Mouse (Mus musculus) yolk sac, embryonic 10.5 days (tissue): ENCODE results near the gene Nek9.
A peak's percentile ranks its signal among the peaks of the same experiment; 100 is the strongest.
"Not testable (repeated sequence)": the region's sequence is repeated elsewhere in the genome, so short reads cannot be mapped to it uniquely, and the experiment has no call there.

ENCODE experiments used
- DNase-seq: peaks from one replicate; pipeline ENCODE4 v3.0.0-alpha.2; 2017; ENCODE audit warnings: low spot score

Nek9 gene

DNA sequence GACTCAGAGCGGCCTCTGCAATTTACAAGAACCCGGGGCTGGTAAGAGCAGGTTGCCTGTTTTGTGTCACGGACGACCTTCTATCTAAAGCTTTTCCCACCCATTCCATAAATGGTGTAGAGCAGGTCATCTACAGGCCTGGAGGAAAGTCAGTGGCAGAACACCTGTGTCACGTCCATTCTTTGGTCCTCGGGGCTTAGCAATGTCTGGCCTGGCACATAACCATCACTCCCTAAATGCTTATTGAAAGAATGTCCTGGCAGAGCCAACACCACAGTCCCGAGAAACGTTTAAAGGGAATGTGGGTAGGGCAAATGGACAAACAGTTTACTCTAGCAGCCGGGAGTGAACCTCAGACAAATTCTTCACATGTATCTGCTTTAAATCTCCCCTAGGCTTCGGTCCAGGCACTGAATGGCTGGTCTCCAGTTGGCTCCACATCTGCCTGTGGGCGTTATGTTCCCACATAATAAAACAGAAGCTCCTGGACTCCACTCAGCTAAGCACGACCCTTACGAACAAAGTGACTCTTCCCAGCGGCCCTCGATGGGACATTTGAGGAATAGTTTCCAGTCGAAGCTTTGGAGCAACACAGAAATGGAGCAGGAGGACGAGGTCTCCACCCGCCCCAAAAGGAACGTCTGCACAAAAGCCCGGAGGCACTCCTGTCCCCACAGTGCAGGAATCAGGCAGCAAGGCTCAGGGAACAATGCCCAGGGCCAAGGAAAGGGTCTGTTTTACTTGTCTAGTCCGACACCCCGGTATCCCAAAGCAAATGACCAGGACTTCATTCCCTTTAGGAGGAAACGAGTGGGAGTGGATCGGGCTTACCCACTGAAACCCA, 49.8 kb downstream of the Nek9 start:
- DNase-seq, result no peak

DNA sequence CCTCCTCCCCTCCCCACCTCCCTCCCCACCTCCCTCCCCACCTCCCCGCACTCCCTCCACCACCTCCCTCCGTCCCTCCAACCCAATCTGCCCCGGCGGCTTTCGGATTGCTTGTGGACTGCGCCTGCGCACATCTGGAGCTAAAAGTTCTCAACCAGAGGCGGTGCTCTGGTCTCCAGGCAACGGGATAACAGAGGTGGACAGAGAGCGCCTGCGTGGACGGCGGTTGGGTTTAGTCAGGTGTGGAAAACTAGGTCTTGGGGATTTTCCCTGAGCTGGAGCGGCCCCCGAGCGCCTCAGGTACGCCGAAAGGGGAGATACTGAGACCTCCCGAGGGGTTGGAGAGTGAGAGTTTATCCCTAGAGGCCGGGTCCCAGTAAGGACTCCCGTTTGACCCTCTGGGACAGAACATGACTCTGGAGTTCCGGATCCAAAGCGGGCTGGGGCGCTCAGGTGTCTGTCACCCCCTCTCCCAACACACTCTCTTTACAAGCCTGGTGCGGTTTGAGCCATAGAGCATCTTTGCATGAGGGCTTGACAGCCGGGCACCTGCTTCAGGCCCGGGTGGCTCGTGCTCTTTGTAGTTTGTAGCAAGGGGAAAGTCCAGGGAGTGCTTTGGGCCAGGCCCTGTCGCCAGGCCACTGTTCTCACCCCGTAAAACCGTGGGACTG, 50.5 kb downstream of the Nek9 start, which contains the start of gene Zc2hc1c:
Gene Zc2hc1c (plus strand): TSS at position 106 of the 671 bp plus-strand sequence.
- DNase-seq, result peak; percentile 88

DNA sequence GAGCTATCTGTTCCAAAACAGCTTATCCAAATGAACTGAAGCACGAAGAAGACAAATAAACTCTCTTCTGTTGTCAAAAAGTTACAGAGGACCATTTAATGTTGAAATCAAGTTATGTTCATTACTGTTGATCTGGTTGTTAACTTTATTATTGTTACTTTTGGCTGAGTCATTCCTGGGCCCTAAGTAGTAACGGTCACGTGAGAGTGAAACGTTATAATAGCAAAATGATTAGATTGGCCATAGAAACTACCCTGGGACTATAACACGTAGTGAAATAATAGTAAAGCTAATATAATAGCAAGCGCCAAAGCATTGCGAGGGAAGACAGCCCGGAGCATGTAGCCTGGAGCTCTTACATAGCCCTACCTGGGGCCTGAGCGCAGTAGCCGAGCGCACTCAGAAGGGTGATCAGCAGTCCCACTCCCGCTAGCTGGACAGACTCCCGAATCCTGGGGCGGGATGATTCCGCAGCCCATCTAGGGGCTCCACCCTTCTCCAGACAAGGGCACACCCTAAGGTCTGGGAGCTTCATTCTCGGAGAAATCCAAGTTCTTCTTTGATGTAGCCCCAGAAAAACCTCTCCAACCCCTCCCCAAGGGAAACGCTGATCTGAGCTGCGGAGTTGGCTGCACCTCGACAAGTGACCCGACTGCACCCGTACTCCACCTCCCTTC, 51.2 kb downstream of the Nek9 start, which contains the start of gene Acyp1:
Gene Acyp1 (minus strand): TSS at position 630 of the 677 bp plus-strand sequence.
- DNase-seq, result no peak

DNA sequence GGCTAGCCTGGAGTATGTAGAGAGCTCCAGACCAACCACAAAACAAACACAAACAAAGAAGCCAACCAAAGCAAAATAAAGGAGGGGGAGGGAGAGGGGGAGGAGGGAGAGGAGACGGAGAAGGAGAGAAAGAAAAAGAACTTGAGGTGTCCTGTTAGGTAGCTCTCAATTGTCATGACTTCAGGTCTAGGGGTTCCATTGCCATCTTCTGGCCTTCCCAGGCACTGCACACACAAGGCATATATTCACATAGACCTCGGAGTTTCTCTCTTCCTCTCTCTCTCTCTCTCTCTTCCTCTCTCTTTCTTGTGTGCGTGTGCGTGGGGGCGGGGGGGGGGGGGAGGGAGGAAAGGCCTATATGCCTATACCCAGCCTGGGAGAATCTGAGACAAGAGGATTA, 52.2 kb downstream of the Nek9 start:
- DNase-seq, result no peak

DNA sequence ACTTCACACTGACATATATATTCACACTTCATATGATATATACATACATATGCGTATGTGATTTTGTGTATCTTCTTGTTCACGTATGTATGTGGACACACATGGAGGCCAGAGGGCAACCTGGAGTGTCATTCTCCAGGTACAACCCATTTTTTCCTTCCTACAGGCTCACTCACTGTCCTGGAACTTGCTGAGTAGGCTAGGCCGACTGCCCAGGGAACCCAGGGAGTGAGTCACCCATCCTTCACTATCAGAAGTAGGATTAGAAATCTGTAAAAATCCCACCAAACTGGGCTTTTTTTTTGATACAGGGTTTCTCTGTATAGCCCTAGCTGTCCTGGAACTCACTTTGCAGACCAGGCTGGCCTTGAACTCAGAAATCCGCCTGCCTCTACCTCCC, 54.2 kb downstream of the Nek9 start:
- no peak for DNase-seq

DNA sequence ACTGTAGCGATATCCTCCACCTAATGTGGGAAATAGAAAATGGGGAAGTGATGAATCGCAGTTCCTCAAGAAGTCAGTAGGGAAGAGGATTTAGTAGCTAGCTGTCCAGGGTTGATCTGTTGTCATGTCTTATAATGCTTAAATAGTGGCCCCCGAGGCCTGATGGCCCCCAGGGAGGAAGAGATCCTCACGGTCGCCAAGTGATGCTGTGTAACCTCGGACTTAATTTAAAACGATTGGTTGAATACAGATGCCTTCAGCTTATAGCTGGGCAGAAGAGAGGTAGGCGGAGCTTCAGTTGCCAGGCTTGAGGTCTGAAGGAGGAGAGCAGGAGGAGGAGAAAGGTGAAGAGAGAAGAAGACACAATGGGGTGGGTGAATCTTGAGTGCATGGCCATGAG, 54.8 kb downstream of the Nek9 start:
- DNase-seq, result no peak

DNA sequence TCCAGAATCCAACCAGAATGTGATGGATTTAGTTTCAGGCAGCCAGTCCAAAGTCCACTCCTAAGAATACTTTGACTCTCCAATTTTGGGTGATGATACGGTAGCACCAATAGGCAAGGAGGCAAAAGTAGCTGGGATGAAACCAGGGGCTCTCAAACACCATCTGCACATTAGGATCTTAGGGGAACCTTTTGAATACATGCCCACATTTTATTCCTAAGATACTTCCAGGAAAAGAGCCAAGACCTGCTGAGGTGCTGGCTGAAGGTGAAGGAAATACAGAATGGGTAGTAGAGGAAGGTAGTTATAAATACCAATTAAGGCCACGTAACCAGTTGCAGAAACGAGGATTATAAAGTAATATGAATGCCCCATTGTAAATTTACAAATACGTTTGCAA, 57.4 kb downstream of the Nek9 start:
- DNase-seq, result not testable (repeated sequence)

DNA sequence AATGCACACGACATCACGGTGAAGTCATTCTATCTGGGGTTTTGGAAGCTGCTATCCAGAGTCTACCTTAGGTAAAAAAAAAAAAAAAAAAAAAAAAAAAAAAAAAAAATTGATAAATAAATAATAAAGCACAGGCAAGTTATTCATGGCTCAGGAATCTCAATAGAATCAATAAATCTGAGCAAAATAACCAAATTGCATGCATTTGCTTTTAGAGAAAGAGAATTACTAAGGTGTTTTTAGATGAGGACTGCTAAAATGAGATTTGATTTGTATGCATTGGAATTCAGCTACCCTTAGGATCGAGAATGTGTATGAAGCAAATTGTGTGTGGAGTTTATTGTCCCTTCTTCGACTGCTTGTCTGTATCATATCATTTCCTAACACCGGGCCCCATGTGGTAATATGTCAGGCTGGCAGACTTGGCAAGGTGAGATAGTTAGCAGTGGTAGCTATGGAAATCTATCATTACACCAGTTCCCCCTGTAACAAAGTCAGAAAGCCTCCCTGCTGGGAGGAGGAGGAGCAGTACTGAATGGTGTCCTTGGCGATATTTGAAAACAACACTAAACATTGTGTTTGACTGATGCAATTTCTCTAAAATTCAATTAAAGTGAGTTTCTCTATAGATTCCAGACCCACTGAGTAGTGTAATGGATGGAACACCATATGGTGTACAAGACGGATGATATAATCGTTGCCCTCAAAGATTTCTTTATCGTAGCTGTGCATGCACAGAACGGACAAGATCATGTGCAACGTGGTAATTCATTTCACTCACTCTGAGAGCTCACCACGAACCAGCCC, 58.1 kb downstream of the Nek9 start:
- no peak for DNase-seq

GRCm38 (mm10) chr12:85280105-85280844, 58.9 kb downstream of the Nek9 start:
- peak; percentile 97 for DNase-seq

- no peak for DNase-seq
Observed at GRCm38 (mm10) chr12:85279396-85280080, 59.6 kb downstream of the Nek9 start.

DNA sequence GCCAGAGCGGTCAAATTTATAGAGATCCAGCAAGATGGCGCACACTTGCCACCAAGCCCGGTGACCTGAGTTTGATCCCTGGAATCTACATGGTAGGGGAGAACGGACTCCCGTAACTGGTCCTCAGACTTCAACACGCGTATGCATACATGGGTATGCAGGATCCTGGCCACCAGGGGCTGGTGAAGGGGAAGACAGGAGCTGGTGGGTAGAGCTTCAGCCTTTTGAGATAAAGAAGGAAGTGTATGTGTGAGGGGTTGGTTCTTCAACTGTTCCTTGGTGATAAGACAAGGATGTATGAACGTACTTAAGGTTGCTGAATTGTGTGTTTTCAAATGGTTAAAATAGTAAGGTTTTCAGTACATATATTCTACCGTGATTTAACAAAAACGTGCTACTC, 60.2 kb downstream of the Nek9 start:
- DNase-seq, result no peak

- no peak for DNase-seq
Observed at GRCm38 (mm10) chr12:85276273-85276672, 62.9 kb downstream of the Nek9 start.

DNA sequence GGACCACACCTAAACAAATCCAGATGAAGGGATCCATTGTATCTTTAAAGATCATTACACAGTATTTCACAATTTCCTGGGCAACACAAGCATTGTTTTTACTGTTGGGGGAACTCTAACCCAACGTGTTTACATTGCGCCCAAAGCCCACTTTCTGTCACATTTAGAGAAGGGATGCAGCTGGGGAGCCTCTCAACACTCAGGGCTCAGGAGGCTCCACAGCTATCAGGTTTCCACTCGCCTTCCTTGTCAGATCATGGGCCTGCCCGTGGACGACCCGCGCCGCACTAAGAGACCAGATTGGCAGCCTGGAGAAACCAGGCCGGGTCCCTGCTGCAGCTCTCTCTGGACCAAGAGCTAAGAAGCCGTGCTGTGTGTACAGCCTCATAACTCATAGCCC, 65.7 kb downstream of the Nek9 start:
- DNase-seq, result no peak

GRCm38 (mm10) chr12:85271843-85272206, 67.3 kb downstream of the Nek9 start:
- DNase-seq, result no peak

DNA sequence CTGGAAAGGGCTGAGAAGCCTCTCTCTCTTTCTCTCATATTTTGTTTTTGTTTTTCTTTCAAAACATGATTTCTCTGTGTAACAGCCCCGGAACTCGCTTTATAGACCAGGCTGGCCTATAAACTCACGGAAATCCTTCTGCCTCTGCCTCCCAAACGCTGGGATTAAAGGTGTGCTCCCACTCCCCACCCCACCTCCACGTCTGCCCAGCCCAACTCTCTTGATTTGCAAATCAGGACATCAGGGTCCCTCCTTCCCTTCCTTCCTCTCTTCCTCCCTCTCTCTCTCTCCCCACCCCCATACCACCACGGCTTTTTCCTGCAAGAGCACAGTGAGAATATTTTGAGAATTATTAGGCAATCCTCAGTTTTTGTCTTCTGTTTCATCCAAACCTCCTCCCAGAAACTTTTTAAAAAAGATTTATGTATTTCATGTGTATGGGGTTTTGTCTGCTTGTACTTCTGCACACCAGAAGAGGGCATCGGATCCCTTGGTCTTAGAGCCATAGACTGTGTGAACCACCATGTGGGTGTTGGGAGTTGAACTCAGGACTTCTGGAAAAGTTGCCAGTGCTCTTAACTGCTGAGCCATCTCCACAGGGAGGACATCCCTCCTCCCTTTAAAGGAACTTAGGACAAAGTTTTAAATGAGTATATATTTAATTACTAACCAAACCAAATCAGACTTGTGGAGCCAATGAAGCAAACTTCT, 67.9 kb downstream of the Nek9 start:
- no peak for DNase-seq

DNA sequence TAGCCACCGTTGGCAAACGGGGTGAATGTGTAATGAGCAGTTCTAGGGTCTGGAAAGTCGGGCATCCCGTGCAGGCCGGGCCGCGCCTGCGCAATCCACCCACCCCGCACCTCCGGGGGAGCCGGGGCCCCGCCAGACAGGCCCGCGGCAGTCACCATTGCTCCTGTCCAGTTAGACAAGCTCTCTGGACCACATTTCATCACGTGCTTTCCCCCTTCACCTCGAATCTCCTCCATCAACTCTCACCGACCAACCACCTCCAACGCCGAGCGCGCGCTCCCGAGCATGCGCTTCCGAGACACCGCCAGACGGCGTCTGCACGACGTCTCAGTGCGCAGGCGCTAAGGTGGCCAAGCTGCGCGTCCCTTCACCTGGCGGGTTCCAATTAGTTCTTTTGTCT, 68.8 kb downstream of the Nek9 start, which contains the start of gene Mlh3:
Gene Mlh3 (minus strand): TSS at position 281 of the 400 bp plus-strand sequence.
- peak; percentile 84 for DNase-seq

DNA sequence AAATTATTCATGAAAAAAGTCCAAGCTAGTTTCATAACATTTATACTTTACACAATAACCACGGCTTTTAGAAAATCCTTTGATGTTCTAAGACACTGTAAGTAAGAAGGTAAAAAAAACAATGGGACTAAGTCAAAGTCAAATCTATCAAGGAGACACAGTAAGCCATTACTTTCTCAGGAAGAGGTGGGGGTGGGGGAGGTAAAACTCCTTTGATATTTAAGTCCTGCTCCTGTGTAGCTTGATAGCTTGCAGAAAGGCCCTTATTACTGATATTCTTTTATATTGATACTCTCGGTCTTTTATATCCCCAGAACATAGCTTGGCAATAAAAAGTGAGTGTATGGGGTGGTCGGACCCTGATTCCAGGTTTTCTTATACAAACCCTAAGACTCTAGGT, 69.3 kb downstream of the Nek9 start:
- DNase-seq, result no peak

GRCm38 (mm10) chr12:85266248-85266647, 72.9 kb downstream of the Nek9 start:
- no peak for DNase-seq

DNA sequence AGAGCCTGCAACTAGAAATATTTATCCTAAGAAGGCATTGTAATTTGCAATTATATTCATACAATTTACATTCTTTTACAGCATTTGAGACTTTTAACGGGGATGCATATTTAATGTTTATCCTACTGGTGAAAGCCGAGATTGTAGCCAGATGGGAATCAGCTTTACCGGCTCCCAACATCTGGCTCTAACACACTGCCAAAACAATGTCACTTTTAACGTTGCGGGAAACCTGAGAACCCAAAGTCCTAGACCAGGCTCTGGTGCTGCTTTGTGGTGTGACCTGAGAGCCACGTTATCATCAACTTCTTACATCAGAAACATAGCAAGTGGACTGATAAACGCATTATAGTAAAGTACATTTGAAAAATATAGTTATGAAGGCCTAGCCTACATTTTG, 74.2 kb downstream of the Nek9 start:
- no peak for DNase-seq

- no peak for DNase-seq
Observed at GRCm38 (mm10) chr12:85264531-85264930, 74.6 kb downstream of the Nek9 start.
